Mouse (Mus musculus) hematopoietic stem cell, adult 5-6 weeks (primary cell): Measurements from ENCODE around the gene Actn4. TPM values are rescaled to one million over a fixed set of nuclear protein-coding genes. Genes with fewer than 3 reads are reported as not detected.

Experiments used
- ATAC-seq, 2 experiments: fragments of 125-278 bp in 1 of 2; replicated peaks in 1 of 2; 2 replicates each; pipeline ENCODE4 v1.8.0; 2016 to 2017; ENCODE audit warnings: inconsistent platforms in 2 of 2, mild to moderate bottlenecking in 2 of 2, moderate number of reproducible peaks in 2 of 2, low read depth in 1 of 2, moderate TSS enrichment in 1 of 2; ENCODE audit not compliant: low FRiP score in 2 of 2, poor library complexity in 2 of 2, severe bottlenecking in 2 of 2, insufficient read depth in 1 of 2, low TSS enrichment in 1 of 2
- total RNA-seq: library from RNA; stranded (forward); fragments of 172-1452, 232-1000 nt; gene quantifications from 2 replicates; pipeline ENCODE4 v1.2.3, GENCODE M21; 2017

Gene Actn4
- total RNA-seq, 1 experiment from 2014 or later = 38.5 TPM

DNA sequence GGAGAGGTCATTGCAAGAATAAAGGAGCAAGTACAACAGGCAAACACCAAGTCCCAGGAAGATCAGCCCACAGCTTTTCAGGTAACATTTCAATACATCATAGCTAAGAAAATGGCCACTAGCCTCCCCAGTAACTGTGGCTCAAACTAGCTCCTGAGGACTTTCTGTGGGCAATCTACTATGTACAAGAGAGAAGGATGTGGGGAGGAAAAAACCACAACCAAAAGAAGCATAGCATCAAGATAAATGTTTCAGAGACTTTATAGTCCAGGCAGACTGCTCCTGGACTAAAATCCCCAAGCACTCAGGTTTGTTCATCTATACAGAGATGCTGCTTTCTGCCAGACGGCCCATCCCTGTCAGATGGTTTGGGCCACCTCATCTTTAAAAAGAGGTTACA lies 5.9 kb downstream of the Actn4 start:
- ATAC-seq = no peak

GRCm38 (mm10) chr7:28955295-28955897 lies 6.7 kb downstream of the Actn4 start:
- ATAC-seq = no peak

DNA sequence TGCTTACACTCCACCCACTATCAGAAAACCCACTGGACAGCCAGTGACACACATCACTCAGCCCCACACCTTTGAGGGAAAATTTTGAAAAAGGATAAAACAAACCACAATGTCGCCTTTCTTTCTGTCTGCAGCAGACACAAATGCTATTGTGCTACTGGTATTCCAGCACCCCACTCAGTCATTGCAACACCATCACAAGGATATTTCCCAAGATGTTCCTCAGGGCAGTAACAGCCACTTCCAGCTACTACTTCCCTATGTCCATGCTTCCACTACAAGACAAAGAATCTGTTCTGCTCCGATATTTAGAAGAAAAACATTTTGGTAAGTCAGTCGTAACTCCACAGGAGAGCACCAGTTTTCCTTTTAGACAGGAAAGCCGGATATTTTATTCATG lies 7.4 kb downstream of the Actn4 start:
- no peak for ATAC-seq

DNA sequence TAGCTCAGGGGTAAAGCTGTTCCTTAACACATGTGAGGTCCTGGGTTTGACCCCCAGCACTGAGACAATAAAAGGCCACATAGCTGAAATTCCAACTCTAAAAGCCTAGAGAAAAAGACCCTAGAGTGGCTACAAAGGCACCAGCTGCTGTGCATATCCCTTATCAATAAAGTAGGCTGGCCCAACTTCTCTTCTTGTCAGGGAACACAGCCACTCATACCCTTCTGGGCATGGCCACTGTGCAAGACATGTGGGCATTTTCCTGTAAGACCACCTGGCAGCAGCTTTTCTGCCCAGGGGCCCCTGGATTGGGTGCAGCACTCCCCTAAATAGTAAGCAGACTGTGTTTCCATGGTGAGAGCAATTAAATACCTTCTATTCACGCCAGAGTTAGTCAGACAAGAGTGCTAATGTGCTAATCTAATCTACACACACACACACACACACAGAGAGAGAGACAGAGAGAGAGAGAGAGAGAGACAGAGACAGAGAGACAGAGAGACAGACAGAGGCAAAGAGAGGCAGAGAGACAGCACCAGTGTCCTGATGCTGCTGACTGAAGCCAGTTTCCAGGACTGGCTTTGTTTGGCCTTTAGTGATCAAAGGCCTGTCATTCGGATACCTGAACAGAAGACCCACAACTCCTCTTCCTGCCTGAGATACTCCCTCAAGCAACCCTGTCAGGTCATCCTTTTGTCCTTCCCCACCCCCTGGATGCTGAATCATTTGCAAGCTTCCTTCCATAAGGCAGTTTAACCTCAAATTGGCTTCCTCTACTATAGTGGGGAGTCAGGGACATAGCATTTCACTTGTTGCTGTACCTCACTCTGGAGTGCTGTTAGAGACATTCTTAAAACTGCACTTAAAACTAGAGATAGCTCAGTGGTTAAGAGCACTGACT lies 8.4 kb downstream of the Actn4 start:
- ATAC-seq = no peak; a peak in 1 of 4 replicates

DNA sequence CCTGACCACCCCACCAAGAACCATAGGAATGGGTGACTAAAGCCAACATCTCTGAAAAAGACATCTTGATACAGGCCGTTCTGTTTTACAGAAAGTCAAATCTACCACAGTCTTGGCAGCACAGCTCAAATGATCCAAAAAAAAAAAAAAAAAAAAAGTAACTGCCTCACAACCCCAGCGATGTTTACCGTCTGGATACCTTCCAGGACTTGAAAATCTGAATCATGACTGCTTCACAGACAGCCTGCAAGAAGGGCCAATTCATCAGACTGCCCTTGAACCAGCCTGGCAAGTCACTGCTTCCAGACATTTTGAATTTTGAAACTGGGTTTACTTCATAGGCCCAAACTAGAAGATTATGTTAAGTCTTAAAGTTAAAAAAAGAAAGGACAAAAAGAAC lies 9.4 kb downstream of the Actn4 start:
- no peak for ATAC-seq

DNA sequence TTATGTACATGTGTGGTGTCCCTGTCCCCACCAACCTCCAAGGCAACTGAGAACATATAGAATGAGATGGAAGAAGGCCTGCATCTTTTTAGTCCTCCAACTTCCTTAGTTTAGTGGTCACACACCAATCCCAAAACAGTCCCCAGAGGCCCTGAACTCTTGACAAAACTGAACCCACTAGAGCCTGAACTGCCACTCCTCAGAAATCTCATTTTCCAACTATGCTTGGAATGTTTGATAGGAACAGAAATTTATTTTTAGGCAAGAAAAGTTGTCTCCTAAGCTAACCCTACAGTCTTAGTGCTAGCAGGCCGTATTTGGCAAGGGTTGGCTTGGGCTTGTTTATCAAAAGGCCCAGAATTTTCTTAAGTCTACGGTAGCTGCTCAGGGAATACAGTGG lies 10.4 kb downstream of the Actn4 start:
- no peak for ATAC-seq

- ATAC-seq = no peak
Measured at GRCm38 (mm10) chr7:28950346-28951037, 11.6 kb downstream of the Actn4 start.

GRCm38 (mm10) chr7:28949298-28949697 lies 12.8 kb downstream of the Actn4 start:
- ATAC-seq = no peak

- ATAC-seq = no peak
Measured at GRCm38 (mm10) chr7:28948746-28949145, 13.4 kb downstream of the Actn4 start.

GRCm38 (mm10) chr7:28946271-28946610 lies 15.9 kb downstream of the Actn4 start:
- no peak for ATAC-seq

DNA sequence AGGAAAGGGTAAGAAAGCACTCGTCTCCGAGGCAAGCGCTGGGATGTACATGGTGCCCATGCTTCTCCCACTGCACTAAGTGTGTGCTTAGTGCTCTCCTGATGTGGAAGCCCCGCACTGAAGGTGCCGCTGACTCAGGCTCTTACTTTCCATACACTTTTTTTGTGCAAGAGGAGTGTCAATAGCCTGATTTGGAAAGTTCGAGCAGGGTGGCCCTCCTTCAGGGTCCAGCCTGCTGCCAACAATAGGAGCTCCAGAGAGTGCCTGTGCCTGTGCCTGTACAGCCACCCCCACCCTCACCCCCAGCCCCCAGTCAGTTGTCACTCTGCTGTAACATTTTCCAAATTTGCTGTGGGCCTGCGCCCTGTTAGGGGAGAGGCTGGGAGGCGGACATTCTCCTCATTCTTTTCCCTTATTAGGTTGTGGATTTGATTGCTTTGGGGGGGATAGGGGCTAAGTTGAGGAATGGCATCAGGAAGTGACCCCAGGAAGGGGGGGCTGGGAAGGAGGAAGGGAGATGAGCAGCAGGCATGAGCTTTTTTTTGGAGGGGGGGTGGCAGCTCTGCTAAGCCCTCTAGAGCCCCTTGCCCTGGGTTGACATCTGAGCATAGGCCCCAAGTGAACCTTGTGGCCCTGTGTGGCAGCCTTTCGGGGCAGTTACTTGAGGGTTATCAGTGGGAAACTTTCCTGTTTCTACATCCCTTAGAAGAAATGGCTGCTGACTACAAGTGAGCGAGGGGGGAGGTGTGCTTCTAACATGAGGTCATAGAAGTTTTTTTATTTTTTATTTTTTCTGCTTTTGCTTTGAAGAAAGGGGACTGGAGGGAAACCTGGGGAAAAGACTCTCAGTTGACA lies 16.5 kb downstream of the Actn4 start:
- no peak for ATAC-seq

DNA sequence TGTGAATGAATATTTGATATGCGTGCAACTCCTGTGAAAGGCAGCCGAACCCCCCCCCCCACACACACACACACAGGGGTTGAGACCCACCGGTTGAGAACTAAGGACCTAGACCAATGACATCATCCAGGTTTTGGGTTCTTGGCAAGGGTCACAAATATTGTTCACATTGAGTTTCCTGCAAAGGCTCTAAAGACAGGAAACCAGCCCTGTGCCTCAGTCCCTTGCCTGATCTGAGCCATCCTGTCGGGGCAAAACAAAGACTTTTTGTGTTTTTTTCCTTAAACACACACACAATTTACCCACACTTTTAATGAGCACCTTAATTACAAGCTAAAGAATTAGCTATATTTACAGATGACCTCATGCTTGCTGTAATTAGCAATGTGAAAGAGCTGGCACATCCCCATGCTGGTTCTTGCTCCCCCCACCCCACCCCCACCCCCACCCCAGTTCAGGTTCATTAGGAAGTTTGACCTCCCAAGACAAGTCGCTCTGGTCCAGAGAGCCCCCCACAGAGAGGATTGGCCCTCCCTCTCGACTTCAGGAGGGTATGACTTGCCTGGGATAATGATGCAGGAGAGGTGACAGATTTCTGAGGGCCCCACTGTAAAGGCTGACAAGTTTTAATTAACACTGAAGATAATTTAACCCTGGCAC lies 17.3 kb downstream of the Actn4 start:
- no peak for ATAC-seq

DNA sequence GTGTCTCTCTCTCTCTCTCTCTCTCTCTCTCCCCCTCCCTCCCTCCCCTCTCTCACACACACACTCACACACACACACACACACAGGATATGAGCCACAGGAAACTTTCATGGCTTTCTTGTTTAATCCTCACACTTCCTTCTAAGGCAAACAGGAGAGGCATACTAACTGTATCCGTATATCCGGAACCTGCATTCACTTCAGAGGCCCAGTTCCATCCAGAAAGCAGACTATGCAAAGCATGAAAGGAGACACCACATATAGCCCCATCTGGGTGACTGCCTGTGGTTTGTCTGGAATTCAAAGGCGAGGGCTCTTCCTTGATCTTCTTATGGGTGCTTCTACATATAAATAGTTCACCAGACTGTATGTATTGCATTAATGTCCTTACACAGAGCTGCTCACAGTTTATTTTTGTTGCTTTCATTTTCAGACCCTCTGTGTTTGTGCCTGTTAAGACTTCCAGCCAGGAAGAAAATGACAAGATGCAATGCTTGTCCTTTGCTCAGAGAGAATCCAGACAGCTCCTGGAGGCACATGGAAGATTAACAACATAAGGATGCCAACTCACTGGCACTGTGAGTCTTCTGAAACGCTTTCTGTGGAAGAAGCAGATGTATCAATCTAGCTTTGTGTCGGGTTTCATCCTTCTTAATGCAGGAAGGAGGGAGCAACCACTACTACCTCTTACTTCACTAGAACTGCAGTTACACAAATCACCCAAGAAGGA lies 18.5 kb downstream of the Actn4 start:
- ATAC-seq = no peak; a peak in 1 of 4 replicates

DNA sequence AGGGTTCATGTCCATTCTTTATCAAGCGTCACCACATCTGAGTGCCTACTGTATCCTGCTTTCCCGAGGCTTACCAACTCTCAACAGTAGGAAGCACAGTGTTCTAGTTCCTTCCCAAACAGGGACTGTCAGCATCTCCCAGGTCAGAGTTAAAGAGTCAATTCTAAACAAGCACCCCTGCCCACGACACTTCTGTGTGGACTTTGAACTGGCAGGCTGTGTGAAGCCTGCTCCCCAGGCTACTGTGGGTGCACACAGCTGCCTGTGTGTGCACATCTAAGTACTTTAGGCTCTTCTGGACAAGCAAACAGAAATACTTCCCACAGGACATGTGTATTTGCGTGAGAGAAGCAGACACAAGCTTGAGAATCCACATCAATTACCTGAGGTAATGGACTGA lies 20.6 kb downstream of the Actn4 start:
- no peak for ATAC-seq

- ATAC-seq = no peak
Measured at GRCm38 (mm10) chr7:28941129-28941528, 21.0 kb downstream of the Actn4 start.

DNA sequence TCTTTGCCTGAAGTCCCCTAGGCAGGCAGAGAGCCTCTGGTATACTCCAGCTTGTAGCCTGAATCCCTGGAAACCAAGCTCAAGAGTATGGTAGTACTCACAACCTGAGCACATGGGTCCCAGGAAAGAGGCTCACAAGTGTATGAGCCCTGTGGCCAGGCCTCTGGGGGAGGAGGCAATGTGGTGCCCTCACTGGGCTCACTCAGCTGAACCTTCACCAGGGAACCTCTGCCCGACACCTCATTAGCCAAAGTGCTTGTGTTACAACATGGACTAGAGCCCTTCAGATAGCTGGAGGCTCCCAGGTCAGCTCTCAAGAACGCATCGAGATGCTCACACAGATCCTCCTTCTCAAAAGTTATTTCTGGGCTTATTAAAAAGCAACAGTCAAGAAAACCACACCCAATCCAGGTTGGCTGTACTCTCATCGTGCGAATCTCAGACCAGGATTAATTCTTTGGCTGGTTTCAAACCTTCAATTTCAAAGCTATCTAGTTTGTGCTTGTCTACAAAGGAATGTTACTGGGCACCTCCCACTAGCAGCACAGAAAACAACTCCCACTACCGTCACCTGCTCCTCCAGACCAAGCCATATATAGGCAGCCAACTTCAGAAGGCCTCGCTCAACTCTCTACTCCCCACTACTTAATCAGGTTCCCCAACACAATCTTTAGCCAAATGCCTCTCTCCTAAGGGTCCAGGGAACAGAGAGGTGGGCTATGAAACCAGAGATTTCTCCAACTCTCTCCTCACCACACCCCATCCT lies 22.5 kb downstream of the Actn4 start:
- no peak for ATAC-seq
